Mouse (Mus musculus) spleen, adult 2 months (tissue): Measurements from ENCODE around the gene Grip1.

Experiments used
- CTCF ChIP-seq: fragments of 200-500 bp; IDR thresholded peaks from 2 replicates; pipeline ENCODE4 v1.5.1; 2011; ENCODE audit warnings: mild to moderate bottlenecking, inconsistent platforms; ENCODE audit not compliant: insufficient read depth, insufficient read length, insufficient replicate concordance; ENCODE audit errors: extremely low read depth
- POLR2A ChIP-seq: fragments of 200-500 bp; IDR thresholded peaks from 2 replicates; pipeline ENCODE4 v1.6.1; 2011; ENCODE audit warnings: low read depth, low read length, inconsistent platforms

DNA sequence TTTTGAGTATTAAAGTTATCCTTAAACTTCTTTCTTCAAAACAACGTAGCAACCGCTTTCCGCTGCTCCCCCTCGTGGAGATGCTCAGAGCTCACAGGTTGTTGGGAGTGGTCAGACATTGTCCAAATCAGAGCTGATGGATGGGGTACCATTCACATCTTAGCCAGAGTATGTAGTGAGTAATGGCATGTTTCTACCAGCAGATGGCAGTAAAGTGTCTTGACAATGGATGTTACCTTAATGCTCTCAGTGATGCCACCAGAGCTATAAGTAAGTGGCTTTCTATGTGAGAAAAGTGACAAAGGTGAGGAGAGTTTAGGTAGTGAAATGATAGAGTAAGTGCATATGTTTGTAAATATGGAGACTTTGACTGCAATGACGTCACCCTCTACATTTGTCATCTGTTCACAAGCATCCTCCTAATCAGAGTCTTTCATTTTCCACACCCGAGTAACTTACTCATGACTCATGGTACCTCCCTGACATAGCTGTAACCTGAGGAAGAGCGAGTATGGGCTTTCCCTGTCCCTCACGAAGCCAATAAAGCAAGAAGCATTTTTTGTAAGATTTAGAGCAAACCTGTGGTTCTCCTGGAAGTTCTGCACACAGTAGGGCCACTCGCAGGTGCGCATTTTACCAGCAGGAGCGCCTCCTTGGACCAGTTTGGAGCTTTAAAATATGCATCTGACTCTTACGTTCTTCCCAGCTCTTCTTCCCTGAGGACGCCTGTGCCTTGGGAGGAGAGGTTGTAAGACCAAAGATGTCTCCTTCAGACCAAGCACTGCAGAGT lies 350.2 kb downstream of the Grip1 start:
- TF ChIP-seq POLR2A (no peak), CTCF (no peak)
